Mouse (Mus musculus) spleen, adult 2 months (tissue): ENCODE measurements around the gene Pou5f1. TPM values are rescaled to one million over a fixed set of nuclear protein-coding genes. Genes with fewer than 3 reads are reported as not detected.

Experiments
- DNase-seq, 2 experiments: peaks; one replicate each; pipeline versions ENCODE4 v3.0.0 to v3.0.0-alpha.2; 2012 to 2021; ENCODE audit warnings: low spot score in 2 of 2, low read depth in 1 of 2
- H3K27ac ChIP-seq: fragments of 200-500 bp; 2 replicates; pipeline ENCODE4 v1.5.1; 2012; ENCODE audit warnings: low read length, inconsistent platforms; ENCODE audit not compliant: insufficient read depth
- H3K27me3 ChIP-seq: fragments of 200-500 bp; 2 replicates; pipeline ENCODE4 v1.6.1; 2012; ENCODE audit warnings: mild to moderate bottlenecking, moderate library complexity, low read length, inconsistent platforms; ENCODE audit not compliant: control insufficient read depth, insufficient read depth
- H3K36me3 ChIP-seq: fragments of 200-500 bp; 2 replicates; pipeline ENCODE4 v1.6.1; 2012; ENCODE audit warnings: mild to moderate bottlenecking, low read length, inconsistent platforms; ENCODE audit not compliant: control insufficient read depth, insufficient read depth
- H3K4me1 ChIP-seq: fragments of 200-500 bp; 2 replicates; pipeline ENCODE4 v1.6.1; 2011; ENCODE audit warnings: inconsistent platforms; ENCODE audit not compliant: control insufficient read depth, insufficient read depth, insufficient read length
- H3K4me3 ChIP-seq: fragments of 200-500 bp; 2 replicates; pipeline ENCODE4 v1.5.1; 2011; ENCODE audit warnings: mild to moderate bottlenecking, inconsistent platforms; ENCODE audit not compliant: insufficient read depth, insufficient read length; ENCODE audit errors: extremely low read depth
- CTCF ChIP-seq: fragments of 200-500 bp; IDR thresholded peaks from 2 replicates; pipeline ENCODE4 v1.5.1; 2011; ENCODE audit warnings: mild to moderate bottlenecking, inconsistent platforms; ENCODE audit not compliant: insufficient read depth, insufficient read length, insufficient replicate concordance; ENCODE audit errors: extremely low read depth
- POLR2A ChIP-seq: fragments of 200-500 bp; IDR thresholded peaks from 2 replicates; pipeline ENCODE4 v1.6.1; 2011; ENCODE audit warnings: low read depth, low read length, inconsistent platforms
- WGBS: fragments of 180-500 bp; shearing (Covaris S2); methylation state at CpG from one replicate; pipeline ENCODE4 v1.1.7; 2018; 5-methylcytosine and 5-hydroxymethylcytosine counted together
- polyA plus RNA-seq: library from polyadenylated mRNA; depleted of rRNA; stranded (reverse); fragments of >200 nt; gene quantifications from 2 replicates; pipeline ENCODE4 v1.2.3, GENCODE M21; 2012

Gene Pou5f1
- polyA plus RNA-seq, 1 experiment: not detected

DNA sequence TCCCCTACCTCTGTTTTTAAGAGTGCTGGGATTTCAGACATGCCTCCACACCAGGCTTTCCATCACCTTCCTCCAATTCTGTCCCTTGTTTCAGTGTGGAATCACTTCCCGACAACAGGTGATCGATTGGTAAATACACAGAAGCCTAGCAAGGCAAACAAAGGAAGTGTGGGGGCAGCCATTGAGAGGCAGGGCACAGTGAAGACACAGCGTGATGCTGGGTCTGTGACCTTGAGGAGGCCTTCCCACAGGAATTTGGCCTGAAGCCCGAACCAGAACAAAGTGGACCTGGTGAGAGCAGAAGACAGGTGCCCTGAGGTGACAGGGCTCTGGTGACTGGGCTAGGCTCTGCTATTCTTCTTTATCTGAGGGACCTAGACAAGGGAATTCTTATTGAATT lies 20.1 kb upstream of the Pou5f1 start:
- TF ChIP-seq CTCF: no peak
- no peak for TF ChIP-seq POLR2A
- no peak for DNase-seq
- H3K36me3 ChIP-seq: no peaks in the 10 kb centered on the region
- no peaks in the 10 kb centered on the region for H3K27me3 ChIP-seq
- WGBS: 50% methylated on average over 4 of the region's 4 CpGs
- H3K4me1 ChIP-seq: no peaks in the 10 kb centered on the region
- H3K27ac ChIP-seq: no peak overlapping the region
- no peak overlapping the region for H3K4me3 ChIP-seq

DNA sequence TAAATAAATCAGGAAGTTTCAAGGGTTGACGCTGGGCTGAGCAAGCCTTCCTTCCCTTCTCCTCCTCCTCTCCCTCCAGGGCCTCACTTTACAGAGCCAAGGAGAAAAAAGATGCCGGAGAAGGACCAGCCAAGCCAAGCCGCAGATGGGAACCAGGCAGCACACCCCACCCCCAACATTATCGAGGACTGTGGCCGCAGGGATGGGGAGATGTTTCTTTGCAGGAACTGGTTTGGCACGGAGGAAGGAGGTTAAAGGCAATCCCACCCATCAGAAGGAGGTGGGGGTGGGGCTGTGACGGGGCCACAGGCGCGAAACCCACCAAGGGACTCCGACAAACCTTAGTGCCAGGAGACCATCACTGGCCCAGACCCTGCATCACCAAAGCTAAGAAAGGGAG lies 19.1 kb upstream of the Pou5f1 start:
- no peak for DNase-seq
- H3K27me3 ChIP-seq: no peaks in the 10 kb centered on the region
- no peak overlapping the region for H3K4me3 ChIP-seq
- no peak for TF ChIP-seq POLR2A
- WGBS: 48% methylated on average over 10 of the region's 10 CpGs
- no peaks in the 10 kb centered on the region for H3K36me3 ChIP-seq
- H3K27ac ChIP-seq: no peak overlapping the region
- no peaks in the 10 kb centered on the region for H3K4me1 ChIP-seq

DNA sequence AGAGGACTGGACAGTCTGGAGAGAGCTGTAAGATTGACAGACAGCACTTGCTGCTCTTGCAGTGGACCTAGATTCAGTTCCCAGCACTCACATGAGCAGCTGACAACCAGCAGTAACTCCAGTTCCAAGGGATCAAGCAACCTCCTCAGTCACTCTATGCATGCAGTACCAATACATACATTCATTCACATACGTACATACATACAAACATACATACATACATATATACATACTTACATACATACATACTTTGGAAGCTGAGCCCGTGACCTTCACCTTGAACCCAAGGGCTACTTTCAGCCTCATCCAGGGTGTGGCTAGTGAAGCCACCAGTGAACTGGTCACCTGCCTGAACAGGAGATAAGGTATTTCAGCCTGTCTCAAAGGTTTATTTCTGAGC lies 17.8 kb upstream of the Pou5f1 start:
- Histone ChIP-seq H3K4me1 (no peaks in the 10 kb centered on the region), H3K27me3 (no peaks in the 10 kb centered on the region), H3K27ac (no peak overlapping the region), H3K4me3 (no peak overlapping the region), H3K36me3 (no peaks in the 10 kb centered on the region)
- no peak for TF ChIP-seq CTCF
- no peak for TF ChIP-seq POLR2A
- no peak for DNase-seq
- WGBS: 88% methylated on average over 2 of the region's 2 CpGs

DNA sequence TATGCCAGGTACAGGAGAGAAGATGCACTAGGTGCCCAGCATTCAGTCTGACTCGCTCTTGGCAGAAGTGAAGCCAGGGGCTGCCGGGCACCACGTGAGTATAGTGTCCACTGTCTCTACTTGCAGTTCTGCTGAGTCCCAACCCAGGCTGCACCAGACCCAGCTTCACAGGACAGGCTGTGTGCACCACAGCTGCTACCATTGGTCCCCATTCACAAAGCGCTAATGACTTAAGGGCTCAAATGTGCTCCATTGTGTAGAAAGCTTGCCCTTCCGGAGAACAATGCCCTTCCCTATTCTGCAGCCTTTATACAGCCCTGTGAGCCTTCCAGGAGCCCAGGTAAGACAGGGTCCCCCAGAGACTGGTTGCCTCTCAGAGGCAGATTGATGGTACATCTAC lies 15.5 kb upstream of the Pou5f1 start:
- no peak for DNase-seq
- 63% methylated on average over 5 of the region's 5 CpGs for WGBS
- no peaks in the 10 kb centered on the region for H3K4me1 ChIP-seq
- no peaks in the 10 kb centered on the region for H3K27me3 ChIP-seq
- no peak overlapping the region for H3K27ac ChIP-seq
- no peak for TF ChIP-seq CTCF
- no peak for TF ChIP-seq POLR2A
- no peaks in the 10 kb centered on the region for H3K36me3 ChIP-seq
- no peak overlapping the region for H3K4me3 ChIP-seq

DNA sequence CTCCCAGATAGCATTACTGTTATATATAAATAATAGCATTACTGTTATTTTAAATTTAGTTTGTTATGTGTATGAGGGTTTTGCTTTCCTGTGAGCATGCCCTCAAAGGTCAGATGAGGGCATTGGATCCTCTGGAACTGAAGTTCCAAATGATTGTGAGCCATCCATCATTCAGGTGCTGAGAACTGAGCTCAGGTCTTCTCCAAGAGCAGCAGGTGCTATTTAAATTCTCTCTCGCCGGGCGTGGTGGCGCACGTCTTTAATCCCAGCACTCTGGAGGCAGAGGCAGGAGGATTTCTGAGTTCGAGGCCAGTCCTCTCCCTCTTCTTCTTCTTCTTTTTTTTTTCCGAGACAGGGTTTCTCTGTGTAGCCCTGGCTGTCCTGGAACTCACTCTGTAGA lies 8.7 kb upstream of the Pou5f1 start:
- no peak overlapping the region for H3K4me3 ChIP-seq
- no peak overlapping the region for H3K27ac ChIP-seq
- WGBS: 95% methylated on average over 7 of the region's 7 CpGs

DNA sequence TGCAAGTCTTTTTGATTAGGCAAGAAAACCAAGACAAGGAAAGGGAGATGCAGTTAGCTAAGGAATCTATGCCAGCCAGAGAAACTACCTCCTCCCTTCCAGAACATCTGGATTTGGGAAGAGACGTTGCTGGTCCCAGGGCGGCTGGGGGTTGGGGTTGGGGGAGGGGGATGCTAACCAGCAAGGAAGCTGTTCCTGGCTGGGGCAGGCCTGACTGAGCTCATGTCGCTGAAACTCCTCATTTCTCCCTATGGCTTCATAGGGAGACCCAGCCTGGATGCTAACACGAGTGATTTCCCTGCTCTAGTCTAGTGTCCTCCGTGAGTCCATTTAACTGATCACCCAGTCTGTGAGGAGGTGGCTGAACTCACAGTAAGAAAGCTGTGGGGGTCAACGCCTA lies 3.6 kb upstream of the Pou5f1 start:
- peaks cover 3% of the 10 kb centered on the region; the same call in 1 of the 2 replicates for H3K27me3 ChIP-seq
- no peaks in the 10 kb centered on the region for H3K36me3 ChIP-seq
- DNase-seq: no peak
- no peak overlapping the region for H3K27ac ChIP-seq
- no peak overlapping the region for H3K4me3 ChIP-seq
- WGBS: 23% methylated on average over 6 of the region's 6 CpGs
- H3K4me1 ChIP-seq: no peaks in the 10 kb centered on the region
- TF ChIP-seq CTCF (no peak), POLR2A (no peak)

More for the DNA sequence above, 8.7 kb upstream of the Pou5f1 start:
- no peak for TF ChIP-seq CTCF
- no peak for TF ChIP-seq POLR2A
- Histone ChIP-seq H3K4me1 (no peaks in the 10 kb centered on the region), H3K27me3 (0 out of 2 replicates have a peak, but pooled peaks cover 2% of the 10 kb centered on the region), H3K36me3 (no peaks in the 10 kb centered on the region)
- no peak for DNase-seq

DNA sequence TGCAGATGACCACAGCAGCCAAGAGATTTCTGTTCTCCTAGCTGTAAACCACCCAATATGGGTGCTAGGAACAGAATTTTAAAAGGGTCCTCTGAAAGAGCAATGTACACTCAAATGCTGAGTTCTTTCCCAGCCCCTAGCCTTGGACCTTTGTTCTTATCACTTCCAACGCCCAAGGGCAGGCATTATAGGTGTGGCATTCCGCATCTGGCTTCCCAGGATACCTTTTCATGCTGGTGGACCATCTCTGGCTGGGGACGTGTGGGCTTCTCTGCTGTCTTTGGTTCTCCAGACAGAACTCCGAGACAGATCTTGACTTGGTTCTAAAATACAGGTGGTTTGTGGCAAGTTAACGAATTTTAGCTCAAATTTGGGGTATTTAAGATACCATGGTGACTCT lies 3.1 kb upstream of the Pou5f1 start:
- Histone ChIP-seq H3K27me3 (peaks cover 3% of the 10 kb centered on the region; the same call in 1 of the 2 replicates), H3K27ac (no peak overlapping the region), H3K4me1 (no peaks in the 10 kb centered on the region), H3K36me3 (no peaks in the 10 kb centered on the region), H3K4me3 (no peak overlapping the region)
- WGBS: 61% methylated on average over 5 of the region's 5 CpGs
- DNase-seq: no peak
- TF ChIP-seq CTCF (no peak), POLR2A (no peak)

DNA sequence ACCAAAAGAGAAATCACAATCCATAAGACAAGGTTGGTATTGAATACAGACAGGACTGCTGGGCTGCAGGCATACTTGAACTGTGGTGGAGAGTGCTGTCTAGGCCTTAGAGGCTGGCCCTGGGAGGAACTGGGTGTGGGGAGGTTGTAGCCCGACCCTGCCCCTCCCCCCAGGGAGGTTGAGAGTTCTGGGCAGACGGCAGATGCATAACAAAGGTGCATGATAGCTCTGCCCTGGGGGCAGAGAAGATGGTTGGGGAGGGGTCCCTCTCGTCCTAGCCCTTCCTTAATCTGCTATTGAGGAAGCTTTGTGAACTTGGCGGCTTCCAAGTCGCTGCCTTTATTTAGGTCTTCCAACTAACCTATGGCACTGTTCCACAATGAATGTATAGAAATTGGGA lies 2.0 kb upstream of the Pou5f1 start:
- TF ChIP-seq CTCF (no peak), POLR2A (no peak)
- 35% methylated on average over 5 of the region's 5 CpGs for WGBS

More for the DNA sequence above, 2.0 kb upstream of the Pou5f1 start:
- no peak overlapping the region for H3K4me3 ChIP-seq
- no peak for DNase-seq
- H3K4me1 ChIP-seq: no peaks in the 10 kb centered on the region
- no peak overlapping the region for H3K27ac ChIP-seq
- no peaks in the 10 kb centered on the region for H3K36me3 ChIP-seq
- H3K27me3 ChIP-seq: peaks cover 3% of the 10 kb centered on the region; the same call in 1 of the 2 replicates
